Mouse (Mus musculus): Measurements from ENCODE around the gene Limk2.

Gene Limk2

DNA sequence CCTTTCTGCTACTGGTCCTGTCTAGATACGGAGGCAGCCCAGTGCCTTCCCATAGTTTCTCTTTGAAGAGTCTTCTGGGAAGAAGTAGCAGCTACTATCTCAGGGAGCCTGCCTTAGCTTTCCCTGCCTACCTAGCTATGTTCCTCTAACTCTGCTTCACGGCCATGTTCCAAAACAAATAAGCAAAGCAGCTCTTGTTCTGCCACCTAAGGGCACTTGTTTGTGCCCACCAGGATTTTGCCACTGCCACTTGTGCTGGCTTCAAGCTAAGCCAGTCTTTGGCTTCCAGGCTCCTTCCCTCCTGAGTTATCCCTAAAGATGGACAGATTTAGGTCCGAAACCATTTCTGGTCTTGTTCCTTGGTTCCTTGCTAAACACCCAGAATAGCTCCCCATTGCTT is 3.1 kb upstream of the Limk2 start:
- DNase-seq (ENCODE audit: low spot score): no peak

DNA sequence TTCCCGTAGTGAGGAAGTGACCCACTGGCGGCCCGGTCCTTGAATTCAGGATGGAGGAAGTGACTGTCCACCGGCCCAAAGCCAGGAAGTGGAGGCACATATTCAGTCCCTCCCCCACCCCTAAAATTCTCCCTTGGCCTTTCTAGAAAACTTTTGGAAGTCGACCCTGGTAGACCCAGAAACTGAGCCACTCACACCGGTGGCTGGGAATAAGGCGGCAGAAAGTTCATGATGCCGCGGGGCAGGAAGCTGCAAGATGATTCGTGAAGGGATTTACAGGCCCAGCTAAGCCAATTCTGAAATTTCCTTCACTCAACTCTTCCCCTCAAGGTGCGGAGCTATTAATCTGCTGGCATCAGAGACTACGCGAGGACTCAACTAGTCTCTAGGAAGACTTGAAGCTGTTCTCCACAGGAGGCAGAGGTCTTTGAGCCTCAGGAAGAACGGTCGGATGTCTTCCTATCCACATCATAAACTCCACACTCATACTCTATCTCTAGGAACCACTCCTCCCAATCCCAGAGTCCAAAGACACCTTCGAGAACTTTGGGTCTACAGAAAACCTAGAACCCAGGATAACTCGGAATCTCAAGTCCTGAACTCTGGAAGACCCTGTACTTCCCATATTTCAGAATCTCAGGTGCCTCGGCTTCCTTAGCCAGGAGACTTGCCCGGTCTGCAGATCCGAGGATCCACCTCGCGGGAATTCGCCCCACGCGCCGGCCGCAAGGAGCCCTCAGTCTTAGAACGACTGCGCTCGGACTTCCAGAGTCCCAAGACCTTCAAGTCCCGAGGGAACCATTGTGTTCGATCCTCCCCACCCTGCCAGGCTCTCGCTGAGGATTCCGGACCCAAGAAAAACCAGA is 625 bp downstream of the Limk2 start:
- no peak for DNase-seq (ENCODE audit: low spot score)

DNA sequence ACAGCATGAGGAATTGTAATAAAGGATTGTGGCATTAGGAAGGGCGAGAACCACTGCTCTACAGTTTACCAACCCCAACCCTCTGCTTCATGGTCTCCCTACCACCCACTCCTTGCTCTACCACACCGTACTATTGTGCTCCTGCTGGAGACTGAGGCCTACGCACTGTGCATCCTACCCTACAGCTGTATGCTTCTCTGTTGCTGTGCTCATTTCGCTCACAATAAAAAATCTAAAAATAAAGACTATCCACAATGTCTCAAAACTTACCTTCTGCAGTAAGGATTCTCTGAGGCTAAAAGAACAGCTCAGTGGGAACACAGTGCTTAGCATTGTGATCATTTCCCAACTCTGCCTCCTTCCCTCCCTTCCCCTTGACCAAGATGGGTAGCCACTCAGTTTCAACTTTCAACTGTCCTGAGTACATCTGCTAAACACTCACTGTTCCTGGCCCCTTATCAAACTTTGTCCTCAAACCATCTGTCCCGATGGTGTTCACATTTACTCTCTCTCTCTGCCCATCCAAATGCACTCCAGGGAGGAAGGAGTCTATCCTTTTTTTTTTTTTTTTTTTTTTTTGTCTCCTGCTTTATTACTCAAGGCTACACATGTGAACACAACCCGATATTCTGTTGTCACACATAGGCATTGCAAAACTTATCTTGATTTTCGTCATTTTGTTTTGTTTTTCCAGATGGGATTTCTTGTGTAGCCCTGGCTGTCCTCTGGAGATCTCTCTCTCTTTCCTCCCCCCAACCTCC is 4.5 kb downstream of the Limk2 start:
- peak; percentile 72 for DNase-seq (ENCODE audit: low spot score)

DNA sequence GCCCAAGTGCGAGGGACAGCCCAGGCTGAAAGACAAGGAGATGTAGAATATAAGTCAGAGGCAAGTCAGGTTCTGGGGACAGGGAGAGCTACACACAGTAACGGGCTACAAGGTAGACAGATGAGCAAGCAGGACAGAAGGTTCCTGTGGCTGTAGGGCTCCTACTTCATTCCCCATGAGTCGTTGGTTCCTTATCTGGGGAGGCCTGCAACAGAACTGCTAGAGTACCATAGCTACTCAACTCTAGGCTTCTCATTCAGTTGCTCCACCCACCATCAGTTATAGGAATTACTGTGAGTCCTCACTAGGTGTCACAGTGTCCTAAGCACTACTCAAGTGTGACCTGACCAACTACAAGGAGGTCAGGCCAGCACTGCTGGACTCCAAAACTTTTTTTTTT is 6.0 kb downstream of the Limk2 start:
- no peak for DNase-seq (ENCODE audit: low spot score)

DNA sequence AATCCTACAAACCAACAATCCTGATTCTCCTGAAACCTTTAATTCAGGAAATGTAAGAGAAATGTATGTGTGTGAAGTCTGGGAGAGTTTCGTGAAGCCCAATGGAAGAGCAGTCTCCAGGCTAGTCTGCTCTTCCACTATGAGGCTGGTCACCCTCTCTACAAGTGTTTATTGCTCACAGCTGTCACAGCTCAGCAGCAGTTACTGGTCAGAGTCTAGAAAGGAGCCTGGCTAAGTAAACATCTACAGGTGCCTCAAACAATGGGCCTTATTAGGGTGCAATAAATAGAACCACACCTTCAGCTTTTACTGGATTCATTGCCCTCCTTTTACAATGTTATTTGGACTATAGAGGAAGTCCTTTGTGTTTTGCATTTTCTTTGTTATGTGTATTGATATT is 10.7 kb downstream of the Limk2 start:
- no peak for DNase-seq (ENCODE audit: low spot score)

DNA sequence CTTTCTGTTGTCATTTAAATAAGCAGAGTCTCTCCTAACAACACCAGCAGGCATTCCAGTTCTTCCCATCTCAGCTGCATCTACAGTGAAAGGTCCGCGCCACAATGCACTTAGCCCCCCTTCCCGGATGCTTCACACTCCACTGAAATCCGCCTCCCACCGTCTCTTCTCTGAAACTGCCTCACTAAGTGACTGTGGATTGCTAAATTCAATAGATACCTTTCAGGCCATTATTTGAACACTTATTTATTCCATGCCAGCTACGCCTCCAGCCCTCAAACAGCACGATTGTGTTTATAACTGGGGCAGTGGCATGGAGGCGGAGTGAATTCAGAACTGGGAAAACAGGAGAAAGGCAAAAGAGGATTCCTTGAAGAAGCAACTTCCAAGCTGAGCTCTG is 12.4 kb downstream of the Limk2 start:
- no peak for DNase-seq (ENCODE audit: low spot score)

DNA sequence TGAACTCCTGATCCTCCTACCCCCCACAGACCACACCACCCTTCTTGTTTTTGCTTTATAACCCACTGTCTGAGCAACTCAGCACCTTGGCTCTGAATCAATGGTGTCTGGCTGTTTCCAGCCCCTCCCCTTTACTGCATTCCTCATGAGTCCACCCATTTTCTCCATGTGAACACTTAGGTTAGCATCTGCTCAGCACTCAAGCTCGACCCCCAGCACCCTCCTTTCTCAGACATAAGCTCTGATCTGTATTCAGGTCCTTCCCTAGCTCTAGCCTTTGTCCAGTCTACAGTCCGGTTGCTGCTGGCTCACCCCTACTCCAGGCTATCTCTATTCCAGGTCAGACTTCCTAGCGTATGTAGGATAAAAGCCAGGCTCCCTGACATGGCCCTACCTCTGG is 12.9 kb downstream of the Limk2 start:
- DNase-seq (ENCODE audit: low spot score): no peak

DNA sequence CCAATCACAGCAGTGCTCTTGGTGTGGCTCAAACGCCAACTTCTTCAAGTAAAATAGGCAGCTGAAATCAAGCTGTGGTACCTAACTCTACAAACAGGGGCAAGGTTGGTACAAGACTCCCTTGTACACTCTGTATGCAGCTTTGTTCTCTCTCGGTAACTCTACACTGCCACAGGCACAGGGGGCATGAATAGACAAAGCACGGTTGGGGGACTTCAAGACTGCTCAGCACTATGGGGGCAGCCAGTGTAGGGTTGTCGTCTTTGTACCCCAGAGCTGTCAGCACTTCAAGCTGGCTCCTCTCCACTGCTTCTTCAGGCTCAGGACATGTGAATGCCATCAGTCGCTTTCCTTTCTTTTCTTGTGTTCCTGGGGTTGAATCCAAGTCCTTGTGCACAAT is 14.5 kb downstream of the Limk2 start:
- DNase-seq (ENCODE audit: low spot score): no peak

DNA sequence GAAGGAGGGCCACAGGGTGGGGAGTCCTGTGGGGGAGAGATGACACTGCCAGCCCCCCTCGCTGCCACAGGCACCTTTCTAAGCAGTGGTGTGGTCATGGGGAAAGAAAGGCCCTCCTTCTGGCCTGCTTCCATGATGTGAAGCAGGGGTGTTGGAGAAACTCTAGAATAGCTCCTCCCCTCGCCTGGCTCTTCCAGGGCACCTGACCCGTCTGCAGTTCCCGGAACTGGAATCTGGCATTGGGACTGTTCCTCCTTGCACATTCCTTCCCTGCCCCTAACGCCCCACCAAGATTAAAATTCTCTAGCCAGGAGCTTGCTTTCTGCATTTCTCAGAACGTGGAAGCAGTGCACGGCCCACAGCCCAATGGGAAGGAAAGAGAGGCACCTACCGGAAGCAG is 16.5 kb downstream of the Limk2 start:
- DNase-seq (ENCODE audit: low spot score): no peak

DNA sequence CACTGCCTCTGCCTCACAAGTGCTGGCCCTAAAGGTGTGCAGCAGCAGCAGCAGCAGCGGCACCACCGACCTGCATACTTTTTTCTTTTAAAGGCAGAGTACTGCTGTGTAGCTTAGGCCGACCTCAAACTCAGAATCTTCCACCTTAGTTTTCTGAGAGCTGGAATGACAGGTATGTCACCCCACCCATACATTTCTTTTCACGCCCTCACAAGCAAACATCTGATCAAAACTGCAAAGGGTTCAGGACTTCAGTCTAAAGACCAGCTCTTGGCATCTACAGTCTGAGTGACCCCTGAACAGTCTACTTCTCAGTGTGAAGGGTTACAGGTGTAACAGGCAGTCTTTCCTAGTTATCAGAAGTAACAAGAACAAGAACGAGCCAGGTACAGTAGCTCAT is 18.2 kb downstream of the Limk2 start:
- DNase-seq (ENCODE audit: low spot score): no peak

DNA sequence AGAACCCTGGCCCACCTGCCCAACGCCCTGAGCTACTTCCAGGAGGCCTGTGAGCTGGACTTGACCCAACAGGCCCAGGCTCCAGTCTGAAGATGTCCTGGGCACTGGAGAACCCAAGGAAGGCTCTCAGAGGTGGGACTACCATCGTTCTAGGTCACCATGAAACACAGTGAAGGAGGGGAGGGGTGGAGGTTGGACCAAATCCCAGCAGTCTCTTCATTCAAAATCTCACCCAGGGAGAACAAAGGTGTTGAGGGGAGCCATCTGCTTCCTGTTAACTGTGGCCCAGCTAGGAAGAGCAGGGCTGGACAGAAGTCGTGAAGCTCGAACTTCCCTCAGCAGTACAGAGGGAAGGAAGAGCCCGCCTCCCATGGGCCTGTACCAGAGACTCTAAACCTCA is 19.0 kb downstream of the Limk2 start:
- DNase-seq (ENCODE audit: low spot score): no peak

DNA sequence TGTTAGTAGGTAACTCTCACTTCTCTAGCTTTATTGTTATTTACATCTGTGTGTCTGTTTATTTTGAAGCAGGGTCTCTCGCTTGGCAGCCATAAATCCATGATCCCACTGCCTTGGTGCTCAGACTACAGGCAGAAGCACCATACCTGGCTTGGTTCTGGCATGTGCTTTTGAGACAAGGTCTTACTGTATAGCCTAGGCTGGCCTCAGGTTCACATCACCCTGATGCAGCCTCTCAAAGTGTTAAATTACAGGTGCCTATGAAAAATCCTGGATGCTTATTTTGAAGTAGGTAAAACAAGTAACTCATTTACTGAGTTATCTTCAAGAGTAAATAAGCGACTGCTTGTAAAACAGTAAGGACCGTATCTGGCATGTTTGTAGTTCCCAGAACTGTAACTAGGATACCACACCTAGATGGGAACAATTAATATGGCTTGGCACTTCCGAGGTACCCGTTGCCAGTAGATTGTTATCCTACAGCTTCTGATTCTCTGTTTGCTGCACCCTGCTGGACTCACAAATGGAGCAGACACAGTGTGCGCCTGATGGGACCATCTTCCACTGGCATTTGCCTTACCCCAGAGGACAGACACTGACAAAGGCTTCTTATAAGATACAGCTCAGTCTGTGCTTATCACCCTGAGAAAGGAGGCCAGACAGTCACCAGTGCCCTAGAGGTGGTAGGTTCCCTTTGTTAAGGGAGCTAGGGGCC is 21.4 kb downstream of the Limk2 start:
- DNase-seq (ENCODE audit: low spot score): no peak

DNA sequence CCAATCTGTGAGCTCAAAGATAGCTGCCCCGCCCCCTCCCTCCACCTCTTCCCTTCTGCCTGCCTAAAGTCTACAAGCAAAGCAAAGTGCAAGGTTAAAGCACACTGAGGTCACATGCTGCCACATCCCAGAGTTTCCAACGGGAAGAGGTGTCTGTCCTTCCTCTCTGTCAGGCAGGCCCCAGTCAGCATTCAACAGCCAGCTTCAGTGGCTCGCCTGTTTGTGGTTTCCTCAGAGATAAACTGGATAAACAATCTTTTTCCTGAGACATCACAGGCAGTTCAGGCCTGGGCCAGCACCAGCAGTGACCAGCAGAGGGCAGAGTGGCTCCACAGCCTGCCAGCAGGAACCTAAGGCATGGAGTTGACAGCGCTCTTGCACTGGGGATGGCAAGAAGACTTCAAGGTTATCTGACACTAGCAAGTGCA is 22.0 kb downstream of the Limk2 start:
- DNase-seq (ENCODE audit: low spot score): peak; percentile 91

DNA sequence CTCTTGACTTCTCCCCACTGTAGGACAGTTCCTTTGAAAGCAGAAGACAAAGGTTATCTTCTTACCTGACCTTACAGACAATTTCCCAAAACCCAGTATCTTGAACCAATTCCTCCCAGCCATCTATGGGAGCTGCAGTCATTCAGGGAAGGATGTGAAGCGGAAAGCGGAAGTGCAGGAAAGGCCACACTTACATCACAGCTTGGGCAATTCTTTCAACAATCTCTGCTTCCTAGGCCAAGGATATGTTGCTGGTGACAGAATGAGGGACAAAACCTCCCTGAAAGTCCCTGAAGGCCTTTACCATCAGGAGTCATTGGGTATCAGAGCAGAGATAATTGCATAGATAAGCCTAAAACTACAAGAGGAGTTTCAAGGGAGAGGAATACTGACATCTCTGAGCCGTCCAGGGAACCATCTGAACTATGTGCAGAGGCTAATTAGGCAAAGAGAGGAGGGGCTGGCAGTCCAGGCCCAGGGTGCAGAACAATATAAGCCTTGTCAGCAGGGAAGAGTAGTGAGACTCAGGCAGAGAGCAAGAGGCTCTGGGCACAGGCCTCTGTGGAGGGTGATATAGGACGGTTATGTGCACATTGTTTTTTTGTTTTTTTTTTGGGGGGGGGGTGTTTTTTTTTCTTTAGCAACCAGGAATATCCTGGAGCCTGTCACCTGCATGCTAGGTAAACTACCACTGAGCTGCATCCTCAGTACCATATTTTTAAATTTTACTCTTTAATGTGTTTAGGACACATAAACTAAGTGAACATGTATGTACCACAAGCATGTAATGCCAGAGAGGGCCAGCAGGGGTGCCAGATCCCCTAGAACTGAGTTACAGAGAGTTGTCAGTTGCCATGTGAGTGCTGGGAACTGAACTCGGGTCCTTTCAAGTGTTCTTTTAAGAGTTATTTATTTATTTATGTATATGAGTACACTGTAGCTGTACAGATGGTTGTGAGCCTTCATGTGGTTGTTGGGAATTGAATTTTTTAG is 26.1 kb downstream of the Limk2 start:
- DNase-seq (ENCODE audit: low spot score): no peak

DNA sequence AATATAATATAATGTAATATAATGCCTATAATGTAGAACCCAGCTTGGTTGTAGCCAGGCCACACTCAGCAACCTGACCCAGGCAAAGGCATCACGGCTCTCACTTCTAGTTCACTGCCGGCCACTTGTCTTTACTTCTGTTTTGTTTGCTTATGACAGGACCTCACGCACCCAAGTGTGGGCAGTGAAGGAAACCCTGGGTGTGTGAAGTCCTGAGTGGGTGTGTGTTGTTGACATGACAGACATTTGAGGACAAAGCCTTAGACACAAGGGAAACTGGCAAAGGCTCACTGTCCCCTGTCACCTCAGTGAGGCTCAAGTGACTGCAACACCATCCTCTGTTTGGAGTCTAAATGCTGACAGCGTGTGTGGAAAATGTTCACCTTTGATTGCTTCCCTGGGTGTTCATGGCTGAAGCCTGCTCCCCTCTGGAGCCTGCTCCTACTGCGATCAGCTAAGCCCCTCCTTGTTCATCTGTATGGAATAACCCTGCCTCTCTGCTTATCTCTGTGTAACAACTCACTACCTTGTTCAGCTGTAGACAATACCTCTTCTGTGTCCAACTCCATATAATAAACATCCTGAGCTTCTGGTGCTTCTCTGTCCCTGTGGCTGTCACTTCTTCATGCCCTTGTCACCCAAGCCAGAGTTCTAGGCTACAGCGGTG is 27.7 kb downstream of the Limk2 start:
- DNase-seq (ENCODE audit: low spot score): no peak

DNA sequence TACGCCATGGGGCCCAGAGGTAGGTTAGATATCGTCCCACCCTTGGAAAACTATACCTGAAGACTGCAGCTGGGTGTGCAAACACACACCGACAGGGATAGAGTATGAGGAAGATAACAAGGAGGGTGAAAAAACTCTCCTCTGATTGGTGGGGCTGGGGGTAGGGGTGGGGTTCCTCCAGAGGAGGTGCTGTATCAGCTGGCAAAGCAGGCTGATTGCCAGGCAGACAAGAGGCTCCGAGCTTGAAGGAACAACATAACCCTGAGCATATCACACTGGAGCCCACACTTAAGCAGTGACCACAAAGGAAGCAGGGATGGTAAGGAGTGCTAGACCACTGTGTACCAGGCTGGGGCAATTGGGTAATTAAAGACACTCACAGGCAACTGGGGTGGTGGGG is 29.6 kb downstream of the Limk2 start:
- no peak for DNase-seq (ENCODE audit: low spot score)

DNA sequence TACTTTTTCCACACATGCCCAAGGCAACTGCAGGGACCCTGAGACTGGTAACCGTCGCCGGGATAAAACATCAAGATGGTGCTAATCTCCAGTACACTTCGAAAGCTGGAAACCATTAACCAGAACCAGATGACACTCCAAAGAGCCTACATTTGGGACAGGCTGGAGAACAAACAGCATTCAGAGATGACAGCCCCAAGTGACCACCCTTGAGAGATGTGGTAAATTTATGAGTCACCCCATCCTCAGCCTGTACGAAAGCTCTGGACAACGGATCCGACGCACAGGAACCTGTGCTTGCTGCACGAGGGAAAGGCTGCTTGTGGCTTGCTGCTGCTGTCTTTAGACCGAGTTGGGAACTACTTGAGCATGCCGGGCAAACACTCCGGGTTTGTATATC is 34.2 kb downstream of the Limk2 start:
- DNase-seq (ENCODE audit: low spot score): peak; percentile 64

DNA sequence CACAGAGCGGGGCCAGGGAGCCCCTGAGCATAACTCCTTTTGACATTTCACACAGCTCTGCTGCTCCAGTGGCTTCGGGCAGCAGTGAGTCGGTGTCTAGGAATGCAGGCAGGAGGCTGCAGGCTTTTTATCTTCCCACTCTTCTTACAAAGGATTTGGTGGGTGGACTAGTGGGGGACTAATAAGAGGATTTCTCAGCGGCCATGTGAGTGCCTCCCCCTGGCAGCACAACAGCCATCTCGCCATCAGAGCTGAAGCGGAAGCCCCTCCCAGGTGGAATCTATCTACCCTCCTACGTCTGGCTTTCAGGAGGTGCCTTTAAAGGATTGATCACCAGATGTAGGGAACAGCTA is 34.7 kb downstream of the Limk2 start:
- DNase-seq (ENCODE audit: low spot score): peak; percentile 60

DNA sequence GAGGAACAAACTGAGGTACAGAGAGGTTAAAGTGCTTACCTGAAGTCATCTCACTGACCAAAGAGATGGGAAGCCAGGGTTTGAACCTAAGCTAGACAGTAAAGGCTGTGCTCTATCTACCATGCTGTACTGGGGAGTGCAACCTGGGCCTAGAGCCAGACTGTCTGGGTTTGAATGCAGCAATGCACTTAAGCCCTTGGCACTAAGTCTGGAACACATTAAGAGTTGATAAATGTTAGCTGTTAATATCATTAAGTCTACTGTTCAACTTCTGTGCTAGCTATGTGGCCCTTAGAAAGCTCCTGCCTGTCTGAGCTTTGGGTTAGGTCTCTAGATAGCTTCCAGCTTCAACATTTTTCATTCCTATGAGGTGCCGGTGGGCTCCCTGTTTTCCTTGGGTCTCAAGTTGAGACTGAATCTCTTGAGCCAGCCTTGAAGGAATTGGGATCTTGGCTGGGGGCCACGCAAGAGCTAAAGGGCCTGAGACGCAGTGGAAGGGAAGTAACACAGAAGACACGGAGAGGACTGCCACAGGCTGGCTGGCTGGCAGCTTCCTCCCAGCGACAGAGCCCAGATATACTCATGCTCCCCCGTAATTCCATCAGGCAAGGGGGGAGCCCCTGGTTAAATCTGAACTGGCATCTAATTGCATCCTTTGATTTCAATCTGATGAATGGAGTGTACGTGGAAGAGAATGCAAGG is 35.2 kb downstream of the Limk2 start:
- peak; percentile 81 for DNase-seq (ENCODE audit: low spot score)

DNA sequence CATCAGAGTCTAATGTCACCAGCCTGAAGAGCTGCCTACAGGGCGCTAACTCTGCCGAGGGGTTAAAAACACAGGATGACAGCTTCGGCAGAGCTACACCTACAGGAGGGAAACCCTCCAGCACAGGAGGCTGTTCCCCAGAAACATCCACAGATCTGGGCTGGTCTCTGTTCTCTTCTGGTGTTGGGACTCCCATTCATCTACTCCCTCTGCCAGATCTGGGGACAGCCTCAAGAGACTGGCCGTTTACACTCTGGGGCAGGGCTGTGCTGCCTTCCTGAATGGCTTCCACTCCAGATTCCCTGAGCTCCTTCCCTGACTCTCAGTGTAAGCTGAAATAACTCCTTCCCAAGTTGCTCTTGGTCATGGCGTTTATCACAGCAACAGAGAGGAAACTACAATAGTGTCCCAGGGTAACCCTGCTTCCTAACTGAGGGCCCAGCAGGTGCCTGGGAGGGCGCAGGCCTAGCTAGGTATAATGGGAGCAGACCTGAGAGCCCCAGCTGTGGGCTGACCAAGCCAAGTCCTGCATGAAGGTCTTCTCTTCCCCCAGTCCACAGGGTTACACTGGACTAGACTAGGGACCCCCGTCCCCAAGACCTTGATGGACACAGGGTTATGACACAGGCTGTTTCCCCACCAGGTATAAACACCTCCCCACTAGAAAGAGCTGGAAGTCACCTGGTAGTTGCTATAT is 37.2 kb downstream of the Limk2 start:
- no peak for DNase-seq (ENCODE audit: low spot score)
